Mouse (Mus musculus) thymus, postnatal 25 days (tissue): Measurements from ENCODE around the gene Mcub.

ENCODE experiments used
- DNase-seq: peaks from one replicate; pipeline ENCODE4 v3.0.0; 2022

Gene Mcub

GRCm38 (mm10) chr3:129969432-129970395 lies at the start of gene Mcub:
Gene Mcub (minus strand): TSS chr3:129970206.
- DNase-seq, result peak; percentile 59

GRCm38 (mm10) chr3:130012943-130013342 lies 42.9 kb upstream of the Mcub start:
- DNase-seq, result no peak

- DNase-seq, result no peak
Measured at GRCm38 (mm10) chr3:130011236-130011635, 41.2 kb upstream of the Mcub start.

- DNase-seq, result no peak
Measured at GRCm38 (mm10) chr3:130006141-130006540, 36.1 kb upstream of the Mcub start.

- DNase-seq, result no peak
Measured at GRCm38 (mm10) chr3:130000926-130001325, 30.9 kb upstream of the Mcub start.

- no peak for DNase-seq
Measured at GRCm38 (mm10) chr3:129998526-129998925, 28.5 kb upstream of the Mcub start.

- no peak for DNase-seq
Measured at GRCm38 (mm10) chr3:129998001-129998400, 28.0 kb upstream of the Mcub start.

- no peak for DNase-seq
Measured at GRCm38 (mm10) chr3:129997324-129997723, 27.3 kb upstream of the Mcub start.

GRCm38 (mm10) chr3:129987297-129987696 lies 17.3 kb upstream of the Mcub start:
- DNase-seq, result no peak

GRCm38 (mm10) chr3:129985335-129985734 lies 15.3 kb upstream of the Mcub start:
- DNase-seq, result no peak

GRCm38 (mm10) chr3:129984797-129985196 lies 14.8 kb upstream of the Mcub start:
- no peak for DNase-seq

- DNase-seq, result no peak
Measured at GRCm38 (mm10) chr3:129982271-129982670, 12.3 kb upstream of the Mcub start.

- DNase-seq, result no peak
Measured at GRCm38 (mm10) chr3:129981756-129982155, 11.8 kb upstream of the Mcub start.

- no peak for DNase-seq
Measured at GRCm38 (mm10) chr3:129979510-129979909, 9.5 kb upstream of the Mcub start.

GRCm38 (mm10) chr3:129978716-129979115 lies 8.7 kb upstream of the Mcub start:
- DNase-seq, result no peak

- DNase-seq, result no peak
Measured at GRCm38 (mm10) chr3:129976317-129976716, 6.3 kb upstream of the Mcub start.

- no peak for DNase-seq
Measured at GRCm38 (mm10) chr3:129970529-129971515, 816 bp upstream of the Mcub start.

GRCm38 (mm10) chr3:129969031-129969430 lies 975 bp downstream of the Mcub start:
- DNase-seq, result no peak

GRCm38 (mm10) chr3:129967874-129968273 lies 2.1 kb downstream of the Mcub start:
- DNase-seq, result no peak

- no peak for DNase-seq
Measured at GRCm38 (mm10) chr3:129964681-129965080, 5.3 kb downstream of the Mcub start.

GRCm38 (mm10) chr3:129962533-129962932 lies 7.5 kb downstream of the Mcub start:
- DNase-seq, result no peak

- no peak for DNase-seq
Measured at GRCm38 (mm10) chr3:129953296-129953695, 16.7 kb downstream of the Mcub start.

- DNase-seq, result no peak
Measured at GRCm38 (mm10) chr3:129949158-129949773, 20.7 kb downstream of the Mcub start.
